Mouse (Mus musculus): ENCODE data around the gene Bbs9.
"Not testable (repeated sequence)": the region's sequence is repeated elsewhere in the genome, so short reads cannot be mapped to it uniquely, and the experiment has no call there.

Bbs9 gene

DNA sequence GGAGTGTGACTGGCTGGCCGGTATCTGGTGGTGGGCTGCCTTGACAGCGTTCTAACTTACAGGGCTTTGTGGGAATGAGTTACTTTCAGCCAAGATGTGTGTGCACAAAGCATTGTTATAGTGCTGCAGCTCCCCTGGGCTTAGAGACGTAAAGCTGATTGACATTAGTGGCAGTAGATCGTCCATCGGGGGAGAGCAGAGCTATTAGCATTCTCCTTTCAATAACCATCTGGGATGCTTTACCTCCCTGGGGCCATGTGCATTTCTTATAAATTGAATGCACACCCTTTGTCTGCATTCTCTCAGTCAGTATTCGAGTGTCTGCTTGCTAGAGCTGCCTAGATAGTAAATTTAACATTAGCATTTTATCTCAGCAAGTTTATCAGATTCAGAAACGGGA lies 214.7 kb downstream of the Bbs9 start:
- no peak for DNase-seq (ENCODE audit: low spot score)

DNA sequence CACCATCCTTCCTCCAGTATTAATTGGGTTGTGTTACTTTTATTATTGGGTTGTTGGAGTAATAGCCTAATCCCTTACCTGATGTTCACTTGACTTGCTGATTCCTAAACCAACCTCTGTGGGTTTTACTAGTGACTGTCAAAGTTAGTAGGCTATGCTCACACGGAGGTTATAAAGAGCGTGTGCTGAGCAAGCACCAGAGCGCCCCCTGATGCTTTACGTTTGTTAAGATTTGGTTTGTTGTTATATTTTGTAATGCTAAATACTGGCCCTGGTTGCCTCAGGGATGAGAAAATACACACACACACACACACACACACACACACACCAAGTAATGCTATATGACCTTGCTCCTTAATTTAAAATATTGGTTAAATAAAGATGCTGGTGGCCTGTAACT lies 219.9 kb downstream of the Bbs9 start:
- no peak for DNase-seq (ENCODE audit: low spot score)

DNA sequence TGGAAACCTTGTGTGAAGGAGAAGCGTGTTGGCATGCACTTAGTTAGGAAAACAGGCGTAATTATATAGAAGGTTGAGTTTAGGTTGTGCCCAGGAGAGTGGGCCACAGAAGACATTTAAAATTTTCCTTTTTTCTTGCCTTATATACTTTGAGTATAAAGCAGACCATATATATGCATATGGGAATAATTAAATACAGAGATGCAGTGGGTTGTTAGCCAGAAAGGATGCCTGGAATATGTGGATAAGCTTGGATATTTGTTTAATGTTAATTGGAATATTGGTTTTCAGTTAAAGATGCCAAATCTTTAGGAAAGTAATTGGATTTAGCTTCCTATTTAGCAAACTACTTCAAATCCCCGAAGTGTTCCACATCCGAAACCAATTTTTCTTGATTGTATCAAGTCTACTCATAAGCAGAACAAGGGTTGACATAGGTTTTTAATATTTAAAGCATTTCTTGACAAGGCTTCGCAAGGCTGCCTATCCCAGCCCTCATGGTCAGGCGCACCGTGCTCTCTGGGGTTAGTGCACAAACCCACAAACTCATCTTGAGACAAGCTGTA lies 221.4 kb downstream of the Bbs9 start:
- no peak for DNase-seq (ENCODE audit: low spot score)

GRCm38 (mm10) chr9:22697811-22698210 lies 222.3 kb downstream of the Bbs9 start:
- no peak for DNase-seq (ENCODE audit: low spot score)

- no peak for DNase-seq (ENCODE audit: low spot score)
Measured at GRCm38 (mm10) chr9:22698501-22698900, 223.0 kb downstream of the Bbs9 start.

DNA sequence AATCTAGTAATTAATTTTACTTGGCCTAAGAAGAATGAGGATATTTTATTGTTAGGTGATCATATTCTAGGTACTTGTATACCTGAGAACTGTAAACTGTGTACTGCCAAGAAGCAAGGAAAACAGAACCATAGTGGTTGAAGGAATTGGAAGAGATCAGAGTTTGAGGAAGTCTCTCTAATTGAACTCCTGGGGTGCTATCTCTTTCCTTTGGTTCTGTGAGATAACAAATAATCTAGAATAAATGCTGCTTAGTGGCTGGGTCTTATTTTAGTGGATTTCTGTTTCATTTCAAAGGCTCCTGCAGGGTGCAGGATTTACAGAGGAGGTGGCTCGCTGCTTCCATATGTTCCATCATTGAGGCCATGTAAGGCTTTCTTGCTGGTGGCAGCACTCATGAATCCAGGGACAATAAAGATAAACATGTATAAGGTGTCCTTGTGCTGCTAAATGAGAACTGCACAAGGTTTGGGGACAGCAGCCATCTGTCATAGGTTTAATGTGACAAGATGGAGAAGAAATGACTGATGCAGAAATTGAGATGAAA lies 226.6 kb downstream of the Bbs9 start:
- no peak for DNase-seq (ENCODE audit: low spot score)

GRCm38 (mm10) chr9:22702812-22703367 lies 227.4 kb downstream of the Bbs9 start:
- no peak for DNase-seq (ENCODE audit: low spot score)

- peak; percentile 8 for DNase-seq (ENCODE audit: low spot score)
Measured at GRCm38 (mm10) chr9:22703541-22703940, 228.0 kb downstream of the Bbs9 start.

- no peak for DNase-seq (ENCODE audit: low spot score)
Measured at GRCm38 (mm10) chr9:22707166-22707913, 231.8 kb downstream of the Bbs9 start.

- DNase-seq (ENCODE audit: low spot score) = peak; percentile 2
Measured at GRCm38 (mm10) chr9:22708970-22709726, 233.6 kb downstream of the Bbs9 start.

GRCm38 (mm10) chr9:22710032-22710431 lies 234.5 kb downstream of the Bbs9 start:
- no peak for DNase-seq (ENCODE audit: low spot score)

GRCm38 (mm10) chr9:22711339-22711738 lies 235.8 kb downstream of the Bbs9 start:
- no peak for DNase-seq (ENCODE audit: low spot score)

- no peak for DNase-seq (ENCODE audit: low spot score)
Measured at GRCm38 (mm10) chr9:22712743-22713142, 237.2 kb downstream of the Bbs9 start.

- DNase-seq (ENCODE audit: low spot score) = not testable (repeated sequence)
Measured at GRCm38 (mm10) chr9:22713286-22713685, 237.8 kb downstream of the Bbs9 start.

GRCm38 (mm10) chr9:22717583-22717982 lies 242.1 kb downstream of the Bbs9 start:
- no peak for DNase-seq (ENCODE audit: low spot score)

- DNase-seq (ENCODE audit: low spot score) = no peak
Measured at GRCm38 (mm10) chr9:22718174-22718823, 242.8 kb downstream of the Bbs9 start.

DNA sequence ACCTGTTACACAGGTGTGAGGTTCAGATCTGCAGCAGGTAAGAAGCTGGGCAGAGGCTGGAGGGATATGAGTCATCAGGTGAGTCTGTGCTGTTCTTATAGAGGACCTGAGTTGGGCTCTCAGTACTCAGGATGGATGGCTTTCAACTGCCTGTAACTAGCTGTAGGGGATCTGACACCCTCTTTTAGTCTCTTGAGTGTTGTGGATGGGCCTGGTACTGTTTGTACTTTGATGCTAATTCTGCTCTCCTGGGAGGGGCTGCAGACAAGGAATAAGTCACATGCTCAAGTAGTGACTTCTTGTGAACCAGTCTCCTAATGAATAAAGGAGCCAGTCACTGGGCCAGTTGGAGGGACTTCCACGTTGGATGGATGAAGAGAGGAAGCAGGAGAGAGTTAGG lies 257.1 kb downstream of the Bbs9 start:
- DNase-seq (ENCODE audit: low spot score) = no peak

DNA sequence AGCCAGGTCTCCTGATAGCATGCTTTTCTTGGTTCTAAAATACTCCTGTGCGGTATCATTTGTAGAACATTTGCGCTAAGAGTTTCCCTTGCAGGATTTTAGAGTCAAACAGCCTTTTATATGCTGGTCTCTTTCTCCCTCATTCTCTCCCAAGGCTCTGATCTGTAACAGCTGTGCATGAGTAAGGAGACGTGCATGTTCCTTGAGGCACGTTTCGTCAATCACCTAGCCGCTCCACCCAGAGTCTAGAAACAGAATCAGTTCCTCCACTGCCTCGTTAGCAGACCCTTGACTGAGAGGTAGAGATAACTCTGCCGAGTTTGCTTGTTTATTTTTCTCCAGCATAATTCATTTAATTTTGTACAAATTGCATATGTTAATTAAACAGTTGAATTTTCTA lies 259.4 kb downstream of the Bbs9 start:
- DNase-seq (ENCODE audit: low spot score) = no peak

GRCm38 (mm10) chr9:22735385-22735784 lies 259.9 kb downstream of the Bbs9 start:
- DNase-seq (ENCODE audit: low spot score) = no peak

- no peak for DNase-seq (ENCODE audit: low spot score)
Measured at GRCm38 (mm10) chr9:22737893-22738292, 262.4 kb downstream of the Bbs9 start.

DNA sequence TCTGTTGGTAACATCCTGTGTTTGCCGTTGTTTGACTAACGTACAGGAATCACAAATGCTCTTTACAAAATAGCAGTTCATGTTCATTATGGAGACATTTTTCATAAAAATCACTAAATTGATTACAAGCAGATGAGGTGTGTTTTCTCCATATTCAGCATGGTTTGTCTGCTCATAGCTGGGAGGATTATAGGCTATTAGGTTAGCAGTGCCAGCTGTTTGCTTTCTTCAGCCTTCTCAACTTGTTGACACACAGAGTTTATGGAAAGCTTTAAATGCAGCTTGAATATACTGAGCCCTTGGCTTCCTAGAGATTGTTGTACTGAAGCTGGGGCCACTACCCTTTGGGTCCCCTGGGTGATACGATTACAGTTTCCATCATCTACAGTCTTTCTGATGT lies 263.3 kb downstream of the Bbs9 start:
- DNase-seq (ENCODE audit: low spot score) = no peak

GRCm38 (mm10) chr9:22741967-22742366 lies 266.5 kb downstream of the Bbs9 start:
- DNase-seq (ENCODE audit: low spot score) = no peak
